Mouse (Mus musculus) stomach, embryonic 16.5 days (tissue): ENCODE measurements at regions not wholly inside any gene's neighbourhood (a gene's known extent, or its start where the extent isn't known, plus 50 kb on each side); places are given as distances from the start of the nearest gene placed in this dataset.

ENCODE experiments used
- ATAC-seq: fragments of 200-750 bp; cut with Nextera tagmentation; 2 replicates; pipeline ENCODE4 v1.8.0; 2017; ENCODE audit warnings: moderate number of reproducible peaks, moderate TSS enrichment; ENCODE audit not compliant: insufficient read depth, low FRiP score
- H3K27ac ChIP-seq: fragments of 300-500 bp; sonication (generic); 2 replicates; pipeline ENCODE4 v1.5.1; 2014; ENCODE audit warnings: low read length
- H3K27me3 ChIP-seq: fragments of 300-500 bp; sonication (generic); 2 replicates; pipeline ENCODE4 v1.6.1; 2014; ENCODE audit warnings: low read length, control low read depth, mixed read lengths; ENCODE audit not compliant: control insufficient read depth, insufficient read depth
- H3K36me3 ChIP-seq: fragments of 300-500 bp; sonication (generic); 2 replicates; pipeline ENCODE4 v1.6.1; 2014; ENCODE audit warnings: low read length; ENCODE audit not compliant: control insufficient read depth, insufficient read depth
- H3K4me1 ChIP-seq: fragments of 300-500 bp; sonication (generic); 2 replicates; pipeline ENCODE4 v1.6.1; 2014; ENCODE audit warnings: low read length, control low read depth, mixed read lengths; ENCODE audit not compliant: control insufficient read depth, insufficient read depth
- H3K4me2 ChIP-seq: fragments of 300-500 bp; sonication (generic); 2 replicates; pipeline ENCODE4 v1.6.1; 2014; ENCODE audit warnings: low read depth, low read length, mixed read lengths
- H3K4me3 ChIP-seq: fragments of 300-500 bp; sonication (generic); replicated peaks from 2 replicates; pipeline ENCODE4 v1.5.1; 2014; ENCODE audit warnings: mild to moderate bottlenecking, low read length
- H3K9ac ChIP-seq: fragments of 300-500 bp; sonication (generic); 2 replicates; pipeline ENCODE4 v1.6.1; 2014; ENCODE audit warnings: low read length
- H3K9me3 ChIP-seq: fragments of 300-500 bp; sonication (generic); replicated peaks from 2 replicates; pipeline ENCODE4 v1.6.1; 2016; ENCODE audit warnings: low read length, control low read depth; ENCODE audit not compliant: control insufficient read depth
- WGBS: fragments of 180-500 bp; shearing (Covaris S2); extraction: QIAGEN DNeasy Blood & Tissue Kit; methylation state at CpG from one replicate; pipeline ENCODE4 v1.1.7; 2014; 5-methylcytosine and 5-hydroxymethylcytosine counted together

GRCm38 (mm10) chr15:51318072-51318471, 2566.6 kb upstream of the Gm7489 start:
- WGBS, result 68% methylated on average over 1 of the region's 1 CpGs
- Histone ChIP-seq H3K4me2 (no peak overlapping the region), H3K27me3 (no peaks in the 10 kb centered on the region), H3K9ac (no peak overlapping the region), H3K36me3 (no peaks in the 10 kb centered on the region), H3K27ac (no peak overlapping the region), H3K9me3 (no peaks in the 10 kb centered on the region), H3K4me1 (no peaks in the 10 kb centered on the region), H3K4me3 (no peak overlapping the region)
- no peak for ATAC-seq

GRCm38 (mm10) chr15:51318760-51319159, 2565.9 kb upstream of the Gm7489 start:
- Histone ChIP-seq H3K27ac (no peak overlapping the region), H3K4me3 (no peak overlapping the region), H3K4me2 (no peak overlapping the region), H3K9ac (no peak overlapping the region), H3K9me3 (no peaks in the 10 kb centered on the region), H3K27me3 (no peaks in the 10 kb centered on the region), H3K36me3 (no peaks in the 10 kb centered on the region), H3K4me1 (no peaks in the 10 kb centered on the region)
- WGBS, result 83% methylated on average over 2 of the region's 2 CpGs
- no peak for ATAC-seq

GRCm38 (mm10) chr15:51320366-51320894, 2564.3 kb upstream of the Gm7489 start:
- Histone ChIP-seq H3K4me2 (no peak overlapping the region), H3K9me3 (no peaks in the 10 kb centered on the region), H3K27ac (no peak overlapping the region), H3K4me1 (no peaks in the 10 kb centered on the region), H3K4me3 (no peak overlapping the region), H3K36me3 (no peaks in the 10 kb centered on the region), H3K9ac (no peak overlapping the region), H3K27me3 (no peaks in the 10 kb centered on the region)
- no peak for ATAC-seq
- WGBS, result 65% methylated on average over 10 of the region's 10 CpGs

GRCm38 (mm10) chr15:51323284-51323683, 2561.4 kb upstream of the Gm7489 start:
- no peak for ATAC-seq
- Histone ChIP-seq H3K4me2 (no peak overlapping the region), H3K4me3 (no peak overlapping the region), H3K9me3 (no peaks in the 10 kb centered on the region), H3K36me3 (no peaks in the 10 kb centered on the region), H3K4me1 (no peaks in the 10 kb centered on the region), H3K27ac (no peak overlapping the region), H3K9ac (no peak overlapping the region), H3K27me3 (no peaks in the 10 kb centered on the region)
- WGBS, result 74% methylated on average over 5 of the region's 5 CpGs

GRCm38 (mm10) chr15:51324211-51324610, 2560.5 kb upstream of the Gm7489 start:
- no peak overlapping the region for H3K4me2 ChIP-seq
- WGBS, result 78% methylated on average over 5 of the region's 5 CpGs
- no peak overlapping the region for H3K4me3 ChIP-seq
- no peaks in the 10 kb centered on the region for H3K36me3 ChIP-seq
- no peak overlapping the region for H3K9ac ChIP-seq
- H3K9me3 ChIP-seq, result no peaks in the 10 kb centered on the region
- no peaks in the 10 kb centered on the region for H3K4me1 ChIP-seq
- ATAC-seq, result no peak
- H3K27ac ChIP-seq, result no peak overlapping the region
- no peaks in the 10 kb centered on the region for H3K27me3 ChIP-seq

- H3K36me3 ChIP-seq, result no peaks in the 10 kb centered on the region
- H3K27me3 ChIP-seq, result no peaks in the 10 kb centered on the region
- H3K27ac ChIP-seq, result no peak overlapping the region
- WGBS, result 42% methylated on average over 5 of the region's 5 CpGs
- H3K4me1 ChIP-seq, result no peaks in the 10 kb centered on the region
- H3K4me2 ChIP-seq, result no peak overlapping the region
- no peaks in the 10 kb centered on the region for H3K9me3 ChIP-seq
- no peak overlapping the region for H3K4me3 ChIP-seq
- ATAC-seq, result no peak
- no peak overlapping the region for H3K9ac ChIP-seq
These were observed 2557.0 kb upstream of the Gm7489 start for GRCm38 (mm10) chr15:51327702-51328101.

- Histone ChIP-seq H3K36me3 (no peaks in the 10 kb centered on the region), H3K4me2 (no peak overlapping the region), H3K27me3 (no peaks in the 10 kb centered on the region), H3K27ac (no peak overlapping the region), H3K9me3 (no peaks in the 10 kb centered on the region), H3K4me3 (no peak overlapping the region), H3K9ac (no peak overlapping the region), H3K4me1 (no peaks in the 10 kb centered on the region)
- WGBS, result 67% methylated on average over 1 of the region's 1 CpGs
- ATAC-seq, result no peak
These were observed 2548.3 kb upstream of the Gm7489 start for GRCm38 (mm10) chr15:51336441-51336840.

- H3K27ac ChIP-seq, result no peak overlapping the region
- WGBS, result 76% methylated on average over 4 of the region's 4 CpGs
- H3K4me1 ChIP-seq, result no peaks in the 10 kb centered on the region
- H3K27me3 ChIP-seq, result no peaks in the 10 kb centered on the region
- no peak overlapping the region for H3K9ac ChIP-seq
- no peak overlapping the region for H3K4me2 ChIP-seq
- no peak for ATAC-seq
- H3K9me3 ChIP-seq, result no peaks in the 10 kb centered on the region
- no peak overlapping the region for H3K4me3 ChIP-seq
- H3K36me3 ChIP-seq, result no peaks in the 10 kb centered on the region
These were observed 2538.4 kb upstream of the Gm7489 start for GRCm38 (mm10) chr15:51346301-51346700.

GRCm38 (mm10) chr15:51363391-51363790, 2521.3 kb upstream of the Gm7489 start:
- no peak for ATAC-seq
- no peaks in the 10 kb centered on the region for H3K4me1 ChIP-seq
- 51% methylated on average over 7 of the region's 7 CpGs for WGBS
- no peaks in the 10 kb centered on the region for H3K27me3 ChIP-seq
- no peak overlapping the region for H3K4me3 ChIP-seq
- H3K9me3 ChIP-seq, result no peaks in the 10 kb centered on the region
- no peaks in the 10 kb centered on the region for H3K36me3 ChIP-seq
- H3K27ac ChIP-seq, result no peak overlapping the region
- H3K4me2 ChIP-seq, result no peak overlapping the region
- no peak overlapping the region for H3K9ac ChIP-seq

GRCm38 (mm10) chr15:51371162-51371561, 2513.5 kb upstream of the Gm7489 start:
- Histone ChIP-seq H3K4me1 (no peaks in the 10 kb centered on the region), H3K4me3 (no peak overlapping the region)
- ATAC-seq, result no peak

More at GRCm38 (mm10) chr15:51371162-51371561, 2513.5 kb upstream of the Gm7489 start:
- H3K27me3 ChIP-seq, result no peaks in the 10 kb centered on the region
- no peak overlapping the region for H3K4me2 ChIP-seq
- H3K36me3 ChIP-seq, result no peaks in the 10 kb centered on the region
- H3K9ac ChIP-seq, result no peak overlapping the region
- H3K27ac ChIP-seq, result no peak overlapping the region
- no peaks in the 10 kb centered on the region for H3K9me3 ChIP-seq
